Mouse (Mus musculus): ENCODE measurements around the gene Gm49510.

The Gm49510 gene

DNA sequence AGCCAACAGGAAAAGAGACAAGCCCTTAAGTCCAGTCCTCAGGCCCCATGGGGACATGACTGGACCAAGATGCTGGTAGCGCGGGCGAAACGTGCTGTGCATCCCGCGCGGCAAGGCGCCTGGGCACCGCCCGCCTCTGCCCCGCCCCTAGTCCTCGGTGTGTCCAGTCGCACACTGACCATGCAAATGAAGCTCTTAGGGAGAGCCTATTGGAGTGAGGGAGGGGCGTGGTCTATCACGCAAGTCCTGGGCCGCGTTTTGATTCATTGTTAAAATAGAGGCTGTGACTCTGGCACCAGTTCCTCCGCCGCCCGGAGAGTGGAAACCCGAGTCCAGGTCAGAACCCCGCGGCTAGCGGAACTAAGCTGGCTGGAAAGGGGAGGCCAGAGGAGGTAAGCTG lies 48.2 kb downstream of the Gm49510 start, which contains the start of gene Triobp:
TSS of gene Triobp (plus strand) at position 68 of the 400 bp plus-strand sequence.
- DNase-seq (ENCODE audit: low spot score): peak; percentile 52

DNA sequence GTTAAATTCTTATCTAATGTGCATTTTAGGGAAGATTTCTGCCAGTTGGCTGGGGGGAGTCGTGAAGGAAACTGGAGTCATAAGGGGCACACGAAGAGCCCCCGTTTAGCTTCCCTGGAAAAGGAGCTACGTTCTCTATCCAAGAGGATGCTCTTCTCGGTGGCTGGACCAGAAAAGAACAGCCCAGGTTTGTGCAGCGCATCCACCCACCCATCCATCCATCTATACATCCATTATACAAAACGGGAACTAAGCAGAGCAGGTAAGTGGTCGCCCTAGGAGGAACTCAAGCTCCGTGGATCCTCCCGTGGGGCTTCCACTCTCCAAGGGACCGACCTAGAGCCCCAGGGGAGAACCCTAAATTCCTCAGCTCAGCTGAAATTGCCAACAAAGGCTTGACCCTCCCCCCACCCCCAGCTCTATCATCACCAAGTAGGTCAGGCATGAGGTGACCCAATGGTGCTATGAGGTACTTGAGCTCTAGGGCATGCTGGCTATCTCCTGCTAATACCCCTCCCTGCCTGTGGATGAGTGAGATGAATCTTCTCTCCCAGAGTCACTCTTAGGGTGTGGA lies 48.8 kb downstream of the Gm49510 start:
- no peak for DNase-seq (ENCODE audit: low spot score)

DNA sequence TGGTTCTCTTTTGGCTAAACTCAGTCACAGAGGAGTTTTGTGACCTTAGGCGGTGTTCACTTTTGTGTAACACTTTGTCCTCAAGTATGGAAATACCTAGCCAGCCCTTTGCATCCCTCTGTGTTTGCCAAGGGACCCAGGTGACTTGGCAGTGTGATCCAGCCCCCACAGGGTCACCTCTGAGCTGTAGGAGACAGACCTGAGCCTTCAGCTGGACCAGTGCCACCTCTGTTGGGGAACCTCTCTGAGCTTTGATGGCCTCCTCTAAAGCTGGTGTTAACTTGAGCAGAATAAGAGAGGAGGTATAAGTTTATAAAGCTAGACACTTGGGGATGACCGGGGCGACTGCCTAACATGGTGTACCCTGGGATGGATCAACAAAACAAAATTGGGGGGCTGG lies 49.4 kb downstream of the Gm49510 start:
- no peak for DNase-seq (ENCODE audit: low spot score)

DNA sequence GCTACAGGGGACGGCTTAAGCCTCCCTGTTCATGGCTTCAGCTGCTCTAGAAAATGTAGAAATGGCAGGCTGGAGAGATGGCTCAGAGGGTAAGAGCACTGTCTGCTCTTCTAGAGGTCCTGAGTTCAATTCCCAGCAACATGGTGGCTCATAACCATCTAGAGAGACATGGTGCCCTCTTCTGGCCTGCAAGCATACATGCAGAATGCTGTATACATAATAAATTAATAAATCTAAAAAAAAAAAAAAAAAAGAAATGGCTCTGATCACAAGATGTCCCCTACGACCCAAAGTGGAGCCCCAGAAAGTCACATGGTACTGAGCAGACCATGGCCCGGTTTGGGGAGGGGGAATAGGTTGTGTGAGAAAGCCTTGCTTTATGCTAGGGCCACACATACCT lies 56.2 kb downstream of the Gm49510 start:
- no peak for DNase-seq (ENCODE audit: low spot score)

DNA sequence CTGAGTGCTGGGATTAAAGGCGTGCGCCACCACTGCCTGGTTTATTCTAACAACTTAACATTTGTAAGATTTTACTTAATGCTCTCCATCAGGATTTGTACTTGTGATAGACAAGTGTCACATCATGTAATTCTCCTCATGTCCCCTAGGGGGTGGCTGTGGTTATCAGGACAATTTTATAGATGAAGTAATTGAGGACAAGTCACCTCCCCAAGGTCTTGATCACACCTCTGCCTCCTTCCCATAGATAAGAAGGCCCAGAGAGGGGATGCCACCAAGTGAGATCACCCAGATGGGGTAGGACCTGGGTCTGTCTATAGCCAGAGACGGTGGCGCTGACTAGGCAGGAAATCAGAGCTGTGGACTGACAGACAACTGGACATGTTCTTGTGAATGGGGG lies 56.9 kb downstream of the Gm49510 start:
- DNase-seq (ENCODE audit: low spot score): no peak

DNA sequence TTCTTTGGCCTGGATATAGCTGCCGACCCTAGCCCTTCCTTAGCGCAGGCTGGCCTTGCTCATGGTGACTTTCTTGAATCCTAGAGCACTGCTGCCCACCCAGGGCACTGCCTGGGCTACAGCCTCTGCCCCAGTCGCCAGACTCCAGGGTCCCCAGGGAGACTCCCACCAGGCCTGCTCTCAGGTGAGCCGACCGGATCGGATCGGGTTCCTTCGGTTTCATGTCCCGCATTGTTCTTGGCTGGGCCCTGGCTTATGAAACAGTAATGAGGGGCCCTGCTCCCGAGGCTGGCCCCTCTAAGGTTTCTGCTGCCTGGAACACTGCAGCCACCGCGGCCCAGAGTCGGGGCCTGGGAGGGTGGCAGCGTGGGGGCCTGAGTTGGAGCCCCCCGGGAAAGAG lies 57.6 kb downstream of the Gm49510 start:
- no peak for DNase-seq (ENCODE audit: low spot score)

DNA sequence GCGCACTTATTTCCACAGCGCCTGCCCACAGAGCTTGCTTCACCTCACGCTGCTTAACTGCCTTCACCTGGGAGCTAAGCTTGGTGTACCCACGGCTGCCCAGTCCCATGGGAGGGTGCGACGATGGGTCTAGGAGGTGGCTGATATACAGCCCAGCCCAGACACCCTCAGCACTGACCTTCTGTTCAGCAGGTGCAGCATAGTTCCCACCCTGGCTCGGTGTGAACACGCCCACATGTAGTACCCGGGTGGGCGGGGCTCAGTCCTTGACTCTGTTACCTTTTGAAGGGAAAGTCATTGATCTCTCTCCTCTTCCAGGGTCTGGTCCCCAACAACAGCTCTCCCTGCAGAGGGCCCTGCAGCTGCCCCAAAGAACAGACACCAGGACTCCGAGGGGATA lies 60.1 kb downstream of the Gm49510 start:
- no peak for DNase-seq (ENCODE audit: low spot score)

DNA sequence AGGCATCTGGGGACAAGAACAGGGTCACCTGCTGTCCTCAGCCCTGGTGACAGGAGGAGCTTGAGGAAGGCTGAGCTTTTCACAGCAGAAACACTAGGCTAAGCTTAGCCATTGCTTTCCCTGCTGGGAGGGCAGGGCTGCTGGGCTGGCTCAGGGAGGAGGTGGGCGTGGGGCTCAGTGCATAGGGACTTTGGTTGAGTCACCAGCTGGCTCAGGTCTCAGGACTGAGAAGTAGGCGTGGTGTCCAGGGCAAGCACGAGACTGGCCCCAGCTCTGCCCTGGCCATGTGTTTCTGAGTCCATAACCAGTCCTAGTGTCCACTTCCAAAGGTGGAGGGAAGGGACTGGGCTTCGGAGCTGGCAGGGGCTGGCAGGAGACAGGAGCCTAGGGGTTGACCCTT lies 60.6 kb downstream of the Gm49510 start:
- DNase-seq (ENCODE audit: low spot score): no peak

DNA sequence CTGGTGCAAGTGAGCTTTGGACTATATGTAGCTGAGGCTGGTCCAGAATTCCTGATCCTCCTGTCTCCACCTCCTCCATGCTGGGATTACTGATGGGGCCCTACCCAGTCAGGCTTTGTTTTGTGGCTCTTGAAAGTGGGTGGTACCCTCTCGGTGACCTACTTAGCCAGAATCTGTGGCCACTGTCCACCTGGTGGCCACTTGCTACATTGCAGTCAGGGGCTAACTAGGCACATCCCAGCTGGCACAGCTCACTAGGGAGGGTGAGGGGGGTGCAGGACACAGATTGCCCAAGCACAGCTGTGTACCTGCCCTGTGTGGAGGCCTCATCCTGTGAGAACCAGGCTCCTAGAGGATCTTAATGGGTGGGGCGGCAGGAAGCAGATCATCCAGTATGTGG lies 63.4 kb downstream of the Gm49510 start:
- DNase-seq (ENCODE audit: low spot score): no peak

All from ovary, postnatal 10 days (tissue).